Mouse (Mus musculus) heart, adult 9 months (tissue): Measurements from ENCODE around the gene Vmn1r93.
"Not testable (repeated sequence)": the region's sequence is repeated elsewhere in the genome, so short reads cannot be mapped to it uniquely, and the experiment has no call there.

ENCODE experiments used
- DNase-seq, 2 experiments: peaks; one replicate each; pipeline ENCODE4 v3.0.0; 2022; ENCODE audit warnings: low spot score in 2 of 2

The Vmn1r93 gene

DNA sequence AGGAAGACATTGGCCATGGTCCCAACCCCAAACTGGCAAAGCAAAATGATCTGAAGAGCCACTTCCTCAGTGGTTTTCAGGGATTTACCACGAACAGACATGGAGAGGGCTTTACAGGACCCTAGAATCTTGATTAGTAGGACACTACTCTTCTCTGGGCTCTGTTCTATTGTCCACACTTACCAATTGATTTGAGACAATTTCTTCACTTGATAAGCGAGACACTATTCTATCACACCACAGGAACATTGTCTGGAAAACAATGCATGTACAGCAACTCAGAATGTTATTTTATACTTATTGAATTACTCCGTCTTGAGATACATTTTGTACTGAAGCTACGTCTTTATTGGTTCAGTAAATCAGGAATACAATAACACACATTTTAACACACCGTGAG is at the start of gene Vmn1r93:
TSS of gene Vmn1r93 (minus strand) at position 101 of the 400 bp plus-strand sequence.
- not testable (repeated sequence) for DNase-seq

DNA sequence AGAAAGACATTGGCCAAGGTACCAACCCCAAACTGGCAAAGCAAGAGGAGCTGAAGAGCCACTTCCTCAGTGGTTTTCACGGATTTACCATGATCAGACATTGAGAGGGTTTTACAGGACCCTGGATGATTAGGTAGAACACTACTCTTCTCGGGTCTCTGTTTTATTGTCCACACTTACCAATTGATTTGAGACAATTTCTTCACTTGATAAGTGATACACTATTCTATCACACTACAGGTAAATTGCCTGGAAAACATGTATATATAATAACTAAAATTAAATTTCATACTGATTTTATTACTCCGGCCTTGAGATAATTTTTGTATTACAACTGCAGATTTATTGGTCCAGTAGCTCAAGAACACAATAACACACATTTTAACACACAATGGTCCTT is 29.4 kb upstream of the Vmn1r93 start, which contains the start of gene Vmn1r94:
TSS of gene Vmn1r94 (minus strand) at position 101 of the 400 bp plus-strand sequence.
- DNase-seq, result not testable (repeated sequence)

DNA sequence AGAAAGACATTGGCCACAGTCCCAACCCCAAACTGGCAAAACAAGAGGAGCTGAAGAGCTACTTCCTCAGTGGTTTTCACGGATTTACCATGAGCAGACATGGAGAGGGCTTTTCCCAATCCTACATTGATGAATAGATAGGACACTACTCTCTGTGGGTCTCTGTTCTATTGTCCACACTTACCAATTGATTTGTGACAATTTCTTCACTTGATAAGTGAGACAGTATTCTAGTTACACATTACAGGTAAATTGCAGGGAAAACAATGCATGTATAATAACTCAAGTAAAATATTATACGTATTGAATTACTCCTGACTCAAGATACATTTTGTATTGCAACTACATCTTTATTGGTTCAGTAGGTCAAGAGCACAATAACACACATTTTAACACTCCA is 16.4 kb downstream of the Vmn1r93 start, which contains the start of gene Gm16442:
TSS of gene Gm16442 (minus strand) at position 101 of the 400 bp plus-strand sequence.
- not testable (repeated sequence) for DNase-seq

GRCm38 (mm10) chr7:20099380-20099779 is 39.5 kb downstream of the Vmn1r93 start, which contains the start of gene Vmn1r91:
Gene Vmn1r91 (plus strand): TSS chr7:20099680.
- not testable (repeated sequence) for DNase-seq
